Mouse (Mus musculus): ENCODE measurements around the gene Asic2. TPM values are rescaled to one million over a fixed set of nuclear protein-coding genes. Genes with fewer than 3 reads are reported as not detected.

Asic2 gene
- polyA plus RNA-seq, 2 experiments: 0.01 to 0.04 TPM

DNA sequence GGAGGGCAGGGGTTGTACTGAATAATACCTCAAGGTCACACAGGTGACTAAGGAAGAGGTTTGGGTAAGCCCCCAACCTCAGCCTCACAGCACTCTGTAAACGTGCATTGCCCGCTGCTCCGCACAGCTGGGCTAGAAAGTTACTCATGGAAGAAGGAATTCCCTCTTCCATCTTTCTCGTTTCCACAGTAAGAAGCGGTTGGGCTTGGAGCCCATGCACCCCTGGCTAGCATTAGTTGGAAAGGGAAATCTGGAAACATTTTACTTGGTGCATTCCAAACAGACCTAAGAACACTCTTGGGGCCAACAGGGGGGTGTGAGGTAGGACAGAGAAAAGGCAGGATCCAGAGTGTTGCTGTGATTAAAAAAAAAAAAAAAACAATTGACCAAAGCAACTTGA lies 203.0 kb downstream of the Asic2 start:
- H3K27ac ChIP-seq: no peak overlapping the region
- no peak overlapping the region for H3K9ac ChIP-seq (replicated peaks)
- H3K4me3 ChIP-seq (ENCODE audit: insufficient read depth in 1 of 2, low read depth in 2 of 2, low read length in 2 of 2): no peak overlapping the region
- no peaks in the 10 kb centered on the region for H3K4me1 ChIP-seq (replicated peaks; ENCODE audit: control insufficient read depth in 2 of 2, insufficient read depth in 2 of 2, low read length in 1 of 2)
- no peak for DNase-seq (ENCODE audit: low read depth in 3 of 3, low spot score in 3 of 3)
- no peak for ATAC-seq (ENCODE audit: insufficient read depth)
- H3K9me3 ChIP-seq (ENCODE audit: control insufficient read depth, low read length): no peaks in the 10 kb centered on the region
- 62% methylated on average over 5 of the region's 5 CpGs for WGBS (ENCODE audit: insufficient replicate concordance)
- TF ChIP-seq CTCF (IDR thresholded peaks at IDR 0.05; ENCODE audit: low read depth): no peak
- no peak for TF ChIP-seq EP300 (IDR thresholded peaks at IDR 0.05; ENCODE audit: low read depth)
- H3K4me2 ChIP-seq (ENCODE audit: low read depth): no peak overlapping the region
- no peaks in the 10 kb centered on the region for H3K27me3 ChIP-seq (ENCODE audit: control insufficient read depth, insufficient read depth, low read length)
- no peaks in the 10 kb centered on the region for H3K36me3 ChIP-seq (replicated peaks; ENCODE audit: control insufficient read depth, insufficient read depth, low read depth)

DNA sequence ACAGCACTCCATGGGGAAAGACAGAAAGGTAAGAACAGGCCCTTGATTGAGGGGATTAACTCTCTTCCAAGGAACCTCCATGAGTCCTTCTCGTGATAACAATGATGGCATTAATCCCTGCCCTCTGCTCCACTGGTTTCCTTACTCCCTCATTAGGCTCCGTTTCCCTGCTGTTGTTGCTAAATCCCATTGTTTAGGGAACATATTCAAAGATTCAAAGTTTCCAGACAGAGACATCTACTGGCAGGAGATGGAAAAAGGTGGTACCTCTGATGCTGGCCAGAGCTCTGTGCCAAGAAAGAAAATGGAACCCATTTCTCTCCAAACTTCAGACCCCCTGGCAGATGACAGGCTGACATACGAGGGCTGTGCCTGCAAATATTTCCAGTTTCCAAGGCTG lies 203.5 kb downstream of the Asic2 start:
- no peaks in the 10 kb centered on the region for H3K36me3 ChIP-seq (replicated peaks; ENCODE audit: control insufficient read depth, insufficient read depth, low read depth)
- no peak overlapping the region for H3K9ac ChIP-seq (replicated peaks)
- ATAC-seq (ENCODE audit: insufficient read depth): no peak
- no peak overlapping the region for H3K27ac ChIP-seq
- H3K9me3 ChIP-seq (ENCODE audit: control insufficient read depth, low read length): no peaks in the 10 kb centered on the region
- H3K4me1 ChIP-seq (replicated peaks; ENCODE audit: control insufficient read depth in 2 of 2, insufficient read depth in 2 of 2, low read length in 1 of 2): no peaks in the 10 kb centered on the region
- no peak for DNase-seq (ENCODE audit: low read depth in 3 of 3, low spot score in 3 of 3)
- H3K27me3 ChIP-seq (ENCODE audit: control insufficient read depth, insufficient read depth, low read length): no peaks in the 10 kb centered on the region
- TF ChIP-seq EP300 (IDR thresholded peaks at IDR 0.05; ENCODE audit: low read depth) (no peak), CTCF (IDR thresholded peaks at IDR 0.05; ENCODE audit: low read depth) (no peak)
- H3K4me3 ChIP-seq (ENCODE audit: insufficient read depth in 1 of 2, low read depth in 2 of 2, low read length in 2 of 2): no peak overlapping the region
- 14% methylated on average over 3 of the region's 3 CpGs for WGBS (ENCODE audit: insufficient replicate concordance)
- no peak overlapping the region for H3K4me2 ChIP-seq (ENCODE audit: low read depth)

DNA sequence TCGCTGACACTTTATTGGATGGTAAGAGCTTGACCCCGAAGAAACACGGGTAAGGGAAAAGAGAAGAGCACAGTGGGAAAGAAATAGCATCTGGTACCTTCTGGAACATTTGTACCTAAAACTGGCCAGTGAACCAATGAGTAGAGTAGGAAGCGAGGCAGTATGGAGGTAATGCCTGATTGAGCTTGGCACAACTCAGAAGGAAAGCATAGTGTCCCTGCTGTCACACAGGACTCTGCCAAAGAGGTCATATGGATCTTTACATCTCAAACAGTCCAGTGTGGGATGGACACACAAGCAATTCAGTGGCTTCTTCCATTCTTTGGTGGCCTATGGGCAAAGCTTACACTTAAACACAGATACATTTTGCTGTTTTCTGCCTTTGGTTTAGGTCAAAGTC lies 211.0 kb downstream of the Asic2 start:
- Histone ChIP-seq H3K4me2 (ENCODE audit: low read depth) (no peak overlapping the region), H3K36me3 (replicated peaks; ENCODE audit: control insufficient read depth, insufficient read depth, low read depth) (no peaks in the 10 kb centered on the region), H3K4me3 (ENCODE audit: insufficient read depth in 1 of 2, low read depth in 2 of 2, low read length in 2 of 2) (no peak overlapping the region), H3K4me1 (replicated peaks; ENCODE audit: control insufficient read depth in 2 of 2, insufficient read depth in 2 of 2, low read length in 1 of 2) (no peaks in the 10 kb centered on the region), H3K9me3 (ENCODE audit: control insufficient read depth, low read length) (no peaks in the 10 kb centered on the region), H3K27me3 (ENCODE audit: control insufficient read depth, insufficient read depth, low read length) (no peaks in the 10 kb centered on the region), H3K27ac (no peak overlapping the region), H3K9ac (replicated peaks) (no peak overlapping the region)
- 55% methylated on average over 4 of the region's 4 CpGs for WGBS (ENCODE audit: insufficient replicate concordance)
- DNase-seq (ENCODE audit: low read depth in 3 of 3, low spot score in 3 of 3): no peak
- TF ChIP-seq EP300 (IDR thresholded peaks at IDR 0.05; ENCODE audit: low read depth): no peak
- TF ChIP-seq CTCF (IDR thresholded peaks at IDR 0.05; ENCODE audit: low read depth): no peak
- ATAC-seq (ENCODE audit: insufficient read depth): no peak

DNA sequence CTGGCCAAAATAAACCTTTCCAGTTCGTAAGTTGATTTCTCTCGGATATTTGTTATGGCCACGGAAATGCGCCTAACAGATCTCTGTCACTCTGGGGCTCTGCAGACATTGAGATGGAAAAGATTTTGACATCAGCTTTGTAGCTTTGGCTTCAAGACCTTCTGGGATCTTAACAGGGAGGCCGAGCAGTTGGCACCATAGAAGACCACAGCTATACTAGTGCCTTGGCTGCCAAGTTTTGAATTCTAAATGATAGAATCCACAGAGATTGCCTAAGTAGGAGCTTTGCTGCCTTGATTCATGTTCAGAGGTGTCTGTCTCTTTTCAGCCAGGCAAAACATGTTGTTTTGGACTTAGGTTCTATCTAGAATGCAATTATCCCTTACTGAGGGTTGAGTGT lies 217.4 kb downstream of the Asic2 start:
- Histone ChIP-seq H3K27ac (no peak overlapping the region), H3K36me3 (replicated peaks; ENCODE audit: control insufficient read depth, insufficient read depth, low read depth) (no peaks in the 10 kb centered on the region), H3K9me3 (ENCODE audit: control insufficient read depth, low read length) (no peaks in the 10 kb centered on the region), H3K4me3 (ENCODE audit: insufficient read depth in 1 of 2, low read depth in 2 of 2, low read length in 2 of 2) (no peak overlapping the region), H3K4me2 (ENCODE audit: low read depth) (no peak overlapping the region), H3K4me1 (replicated peaks; ENCODE audit: control insufficient read depth in 2 of 2, insufficient read depth in 2 of 2, low read length in 1 of 2) (no peaks in the 10 kb centered on the region), H3K27me3 (ENCODE audit: control insufficient read depth, insufficient read depth, low read length) (no peaks in the 10 kb centered on the region), H3K9ac (replicated peaks) (no peak overlapping the region)
- ATAC-seq (ENCODE audit: insufficient read depth) (no peak), DNase-seq (ENCODE audit: low read depth in 3 of 3, low spot score in 3 of 3) (no peak)
- 68% methylated on average over 5 of the region's 5 CpGs for WGBS (ENCODE audit: insufficient replicate concordance)
- TF ChIP-seq CTCF (IDR thresholded peaks at IDR 0.05; ENCODE audit: low read depth): no peak
- no peak for TF ChIP-seq EP300 (IDR thresholded peaks at IDR 0.05; ENCODE audit: low read depth)

DNA sequence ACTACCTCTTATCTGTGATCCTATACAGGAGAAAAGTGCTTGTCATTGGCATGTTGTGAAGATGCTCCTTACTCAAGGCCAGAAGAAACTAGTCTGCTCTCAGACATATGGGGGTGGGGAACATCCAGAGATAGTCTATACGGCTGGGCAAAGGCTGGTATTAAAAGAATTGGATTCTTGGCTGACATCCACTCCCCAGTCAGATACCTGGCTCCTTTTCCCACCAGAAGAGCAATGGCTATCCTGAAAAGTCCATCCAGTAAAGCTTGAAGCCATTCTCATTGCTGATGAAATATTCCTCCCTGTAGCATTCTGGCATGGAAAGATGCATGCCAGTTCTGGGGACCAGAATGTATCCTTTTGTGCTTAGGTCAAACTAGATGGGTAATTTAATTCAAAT lies 218.2 kb downstream of the Asic2 start:
- H3K27me3 ChIP-seq (ENCODE audit: control insufficient read depth, insufficient read depth, low read length): no peaks in the 10 kb centered on the region
- TF ChIP-seq EP300 (IDR thresholded peaks at IDR 0.05; ENCODE audit: low read depth) (no peak), CTCF (IDR thresholded peaks at IDR 0.05; ENCODE audit: low read depth) (no peak)
- H3K36me3 ChIP-seq (replicated peaks; ENCODE audit: control insufficient read depth, insufficient read depth, low read depth): no peaks in the 10 kb centered on the region
- ATAC-seq (ENCODE audit: insufficient read depth) (no peak), DNase-seq (ENCODE audit: low read depth in 3 of 3, low spot score in 3 of 3) (no peak)
- no peaks in the 10 kb centered on the region for H3K4me1 ChIP-seq (replicated peaks; ENCODE audit: control insufficient read depth in 2 of 2, insufficient read depth in 2 of 2, low read length in 1 of 2)
- H3K4me2 ChIP-seq (ENCODE audit: low read depth): no peak overlapping the region
- 57% methylated on average over 1 of the region's 1 CpGs for WGBS (ENCODE audit: insufficient replicate concordance)
- no peak overlapping the region for H3K4me3 ChIP-seq (ENCODE audit: insufficient read depth in 1 of 2, low read depth in 2 of 2, low read length in 2 of 2)
- H3K9ac ChIP-seq (replicated peaks): no peak overlapping the region
- H3K9me3 ChIP-seq (ENCODE audit: control insufficient read depth, low read length): no peaks in the 10 kb centered on the region
- H3K27ac ChIP-seq: no peak overlapping the region
